Mouse (Mus musculus) central nervous system, embryonic 14 days (tissue): ENCODE data around the gene Afap1l2. TPM values are rescaled to one million over a fixed set of nuclear protein-coding genes. Genes with fewer than 3 reads are reported as not detected.

ENCODE experiments used
- polyA plus RNA-seq: library from polyadenylated mRNA; depleted of rRNA; stranded (reverse); fragments of >200 nt; gene quantifications from 2 replicates; pipeline ENCODE4 v1.2.3, GENCODE M21; 2012; rRNA removed

Gene Afap1l2
- 5.4 and 6.9 TPM in 2 replicates for polyA plus RNA-seq

GRCm38 (mm10) chr19:57007781-57008710 lies at the start of gene Afap1l2:
Gene Afap1l2 (minus strand): TSS chr19:57008228.

DNA sequence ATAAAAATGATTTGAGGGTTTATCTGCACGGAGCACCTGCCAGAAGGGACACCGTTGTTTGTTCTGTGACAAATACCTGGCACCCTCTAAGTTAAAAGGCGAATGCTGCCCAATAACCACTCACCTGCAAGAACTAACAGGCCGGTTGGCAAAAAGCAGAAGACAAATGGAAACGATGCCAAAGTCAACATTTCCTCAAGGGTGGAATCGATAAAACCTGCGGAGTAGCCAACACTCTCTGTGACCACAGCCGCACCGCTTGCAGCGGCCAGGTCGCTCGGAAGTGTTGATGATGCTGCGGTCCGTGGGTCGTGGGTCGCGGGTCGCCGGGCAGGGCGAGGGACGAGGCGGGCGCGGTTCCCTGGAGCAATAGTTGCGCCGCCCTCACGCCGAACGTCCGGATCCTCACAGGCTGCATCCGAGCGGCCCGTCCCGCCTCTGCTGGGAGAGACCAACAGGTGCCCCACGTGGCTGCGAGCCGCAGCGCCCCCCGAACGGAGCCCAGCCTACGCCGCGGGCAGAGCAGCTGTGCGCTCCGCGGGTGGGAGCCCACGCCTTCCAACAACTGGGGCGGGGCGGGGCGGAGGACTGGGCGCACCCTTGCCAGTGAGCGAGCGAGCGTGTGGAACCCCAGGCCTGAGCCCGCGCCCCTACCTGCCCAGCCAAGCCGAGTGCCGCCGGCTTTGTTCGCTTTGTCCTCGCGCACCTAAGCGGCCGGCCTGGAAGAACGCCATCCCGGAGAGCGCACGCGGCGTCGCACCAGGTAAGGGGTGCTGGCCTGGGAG lies 134.0 kb downstream of the Afap1l2 start, which contains the start of gene Vwa2:
Gene Vwa2, plus strand, starts transcription at position 434 of the 785 bp plus-strand sequence.

Other genes starting within 250 kb of the Afap1l2 start
- 16.5 and 17.7 TPM in 2 replicates for gene Ccdc186, start 186.0 kb downstream of the Afap1l2 start, polyA plus RNA-seq
- 0.59 and 1.3 TPM in 2 replicates for gene Tdrd1, start 182.0 kb downstream of the Afap1l2 start, polyA plus RNA-seq
- 0.72 and 2.5 TPM in 2 replicates for gene Vwa2, start 134.0 kb downstream of the Afap1l2 start, polyA plus RNA-seq